Mouse (Mus musculus) embryonic facial prominence, embryonic 14.5 days (tissue): Measurements from ENCODE around the gene Sema3d. TPM values are rescaled to one million over a fixed set of nuclear protein-coding genes. Genes with fewer than 3 reads are reported as not detected.
A peak's percentile ranks its signal among the peaks of the same experiment; 100 is the strongest.

Experiments
- ATAC-seq: fragments of 200-750 bp; cut with Nextera tagmentation; 2 replicates; pipeline ENCODE4 v1.8.0; 2017; ENCODE audit warnings: low read depth, moderate number of reproducible peaks, moderate TSS enrichment
- DNase-seq: peaks from one replicate; pipeline ENCODE4 v3.0.0-alpha.2; 2015; ENCODE audit warnings: low spot score
- H3K27ac ChIP-seq: fragments of 300-500 bp; sonication (generic); replicated peaks from 2 replicates; pipeline ENCODE4 v1.5.1; 2014; ENCODE audit warnings: low read depth, mild to moderate bottlenecking, low read length, moderate library complexity
- H3K27me3 ChIP-seq: fragments of 300-500 bp; sonication (generic); replicated peaks from 2 replicates; pipeline ENCODE4 v1.6.1; 2014; ENCODE audit warnings: low read length; ENCODE audit not compliant: control insufficient read depth, insufficient read depth
- H3K36me3 ChIP-seq: fragments of 300-500 bp; sonication (generic); 2 replicates; pipeline ENCODE4 v1.6.1; 2014; ENCODE audit warnings: low read length, mixed read lengths; ENCODE audit not compliant: control insufficient read depth, insufficient read depth
- H3K4me1 ChIP-seq: fragments of 300-500 bp; sonication (generic); 2 replicates; pipeline ENCODE4 v1.6.1; 2014; ENCODE audit warnings: antibody characterized with exemption, low read length; ENCODE audit not compliant: control insufficient read depth, insufficient read depth
- H3K4me2 ChIP-seq: fragments of 300-500 bp; sonication (generic); 2 replicates; pipeline ENCODE4 v1.6.1; 2014; ENCODE audit warnings: low read depth, mild to moderate bottlenecking, low read length, moderate library complexity, mixed read lengths
- H3K4me3 ChIP-seq: fragments of 300-500 bp; sonication (generic); 2 replicates; pipeline ENCODE4 v1.5.1; 2014; ENCODE audit warnings: low read depth, mild to moderate bottlenecking, low read length
- H3K9ac ChIP-seq: fragments of 300-500 bp; sonication (generic); 2 replicates; pipeline ENCODE4 v1.6.1; 2014; ENCODE audit warnings: low read depth, mild to moderate bottlenecking, low read length, moderate library complexity, mixed read lengths
- H3K9me3 ChIP-seq: fragments of 300-500 bp; sonication (generic); 2 replicates; pipeline ENCODE4 v1.6.1; 2016; ENCODE audit warnings: low read length; ENCODE audit not compliant: control insufficient read depth
- WGBS: fragments of 180-500 bp; shearing (Covaris S2); extraction: QIAGEN DNeasy Blood & Tissue Kit; methylation state at CpG from one replicate; pipeline ENCODE4 v1.1.7; 2014; 5-methylcytosine and 5-hydroxymethylcytosine counted together
- polyA plus RNA-seq: library from polyadenylated mRNA; unstranded; fragments of >200 nt; fragmentation: Nextera tagmentation; extraction: Ambion mirVana; gene quantifications from 2 replicates; pipeline ENCODE4 v1.2.1, GENCODE M21; 2014

Gene Sema3d
- polyA plus RNA-seq, 1 experiment from 2014 or later: 27.7 TPM

DNA sequence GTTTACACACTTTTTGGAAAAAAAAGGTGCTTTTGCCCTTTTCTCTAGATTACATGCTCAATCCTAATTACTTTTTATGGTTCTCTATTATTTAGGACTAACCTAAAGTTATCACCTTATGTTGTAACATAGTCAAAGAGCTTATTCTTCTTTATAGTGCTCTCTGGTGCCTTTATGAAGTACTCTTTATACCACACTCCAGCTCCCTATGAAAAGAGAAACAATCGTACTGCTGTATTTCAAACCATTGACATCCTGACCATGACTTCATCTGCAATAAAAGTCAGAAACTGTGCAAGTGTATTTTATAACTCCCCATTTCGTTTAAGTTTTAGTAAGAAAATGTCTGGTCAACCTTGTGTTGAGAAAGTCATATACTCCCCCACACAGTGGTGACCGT, 29.4 kb downstream of the Sema3d start:
- H3K4me2 ChIP-seq: no peak overlapping the region
- 76% methylated on average over 3 of the region's 3 CpGs for WGBS
- no peaks in the 10 kb centered on the region for H3K27me3 ChIP-seq
- no peak for ATAC-seq
- H3K9ac ChIP-seq: no peak overlapping the region
- no peak overlapping the region for H3K27ac ChIP-seq
- no peaks in the 10 kb centered on the region for H3K9me3 ChIP-seq
- no peaks in the 10 kb centered on the region for H3K36me3 ChIP-seq
- H3K4me3 ChIP-seq: no peak overlapping the region
- H3K4me1 ChIP-seq: no peaks in the 10 kb centered on the region
- DNase-seq: no peak

DNA sequence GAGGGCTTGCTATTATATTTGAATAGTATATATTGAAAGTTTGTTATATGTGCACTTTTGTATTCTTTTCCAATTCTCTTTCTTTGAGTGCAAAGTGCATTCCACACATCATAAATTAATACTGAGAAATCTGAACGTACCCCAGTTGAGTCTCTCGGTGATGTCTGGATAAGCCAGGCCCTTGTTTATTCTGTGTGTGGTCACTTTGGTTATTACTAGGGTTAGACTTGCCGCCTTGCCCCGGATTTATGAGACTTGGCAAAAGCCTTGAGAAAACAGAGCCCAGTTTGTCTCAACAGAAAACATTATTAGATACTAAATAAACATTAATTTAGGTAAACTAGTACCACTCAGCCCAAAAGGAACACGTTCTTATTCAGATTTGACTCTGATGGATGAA, 40.1 kb downstream of the Sema3d start:
- Histone ChIP-seq H3K4me1 (no peaks in the 10 kb centered on the region), H3K27me3 (no peaks in the 10 kb centered on the region), H3K9me3 (no peaks in the 10 kb centered on the region), H3K4me3 (no peak overlapping the region), H3K36me3 (no peaks in the 10 kb centered on the region), H3K9ac (no peak overlapping the region), H3K27ac (no peak overlapping the region), H3K4me2 (no peak overlapping the region)
- ATAC-seq (no peak), DNase-seq (no peak)
- 62% methylated on average over 5 of the region's 5 CpGs for WGBS

DNA sequence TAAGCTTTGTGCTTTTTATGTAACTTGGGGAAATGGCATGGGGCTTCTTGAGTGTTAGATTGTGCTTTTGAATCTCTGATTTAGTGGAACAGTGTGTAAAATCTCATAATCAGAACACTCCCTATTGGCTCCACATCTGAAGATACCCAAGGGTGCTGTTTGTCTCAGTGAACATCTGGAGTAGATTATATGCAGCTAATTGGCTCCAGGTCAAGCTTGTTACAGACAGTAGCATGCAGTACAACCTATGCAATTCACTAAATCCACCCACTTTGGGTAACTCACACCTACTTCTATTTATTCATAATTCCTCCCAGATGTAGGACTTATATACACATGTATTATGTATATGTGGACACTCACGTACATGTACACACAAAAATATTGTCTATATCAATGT, 58.6 kb downstream of the Sema3d start:
- WGBS: 28% methylated on average over 1 of the region's 1 CpGs
- DNase-seq: peak; percentile 53

DNA sequence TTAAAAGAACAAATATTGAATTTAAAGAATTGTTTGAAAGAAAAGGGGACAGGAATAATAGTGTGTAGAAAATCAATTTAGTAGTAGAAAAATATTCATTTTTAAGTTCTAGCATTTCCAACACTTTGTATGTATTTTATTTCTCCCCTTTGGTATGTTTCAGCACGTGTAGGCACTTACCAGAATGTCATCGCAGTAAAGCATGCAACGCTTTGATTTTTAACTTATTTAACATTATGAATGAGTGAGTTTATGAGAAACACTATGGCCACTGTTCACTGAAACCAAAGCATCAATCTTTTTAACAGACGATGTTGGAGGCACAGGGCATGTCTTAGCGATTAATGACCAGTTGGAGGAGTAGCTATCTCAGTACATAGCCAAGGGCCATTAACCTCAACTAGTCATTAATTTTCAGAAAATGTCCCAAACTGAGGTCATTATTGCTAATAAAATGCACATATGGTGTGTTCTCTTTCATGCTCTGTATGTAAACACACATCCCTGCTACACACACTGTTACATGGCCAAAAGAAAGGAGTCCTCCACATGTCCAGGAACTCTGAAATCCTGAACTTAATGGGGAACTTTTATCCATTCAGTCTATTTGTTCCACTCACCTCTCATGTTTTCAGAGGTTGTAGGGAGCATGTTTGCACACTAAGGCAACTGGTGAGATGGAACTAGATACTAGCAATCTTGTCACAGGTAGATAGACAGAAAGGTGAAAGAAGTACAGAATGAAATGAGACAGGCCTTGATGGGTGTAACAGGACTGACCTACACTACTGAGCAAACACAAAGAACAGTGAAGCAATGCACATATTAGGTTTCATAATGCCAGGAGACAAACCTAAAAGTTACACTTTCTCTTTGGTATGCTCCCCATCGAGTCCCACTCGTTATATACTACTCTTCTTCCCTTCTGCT, 59.3 kb downstream of the Sema3d start:
- DNase-seq: no peak
- WGBS: 62% methylated on average over 7 of the region's 7 CpGs
- Histone ChIP-seq H3K9me3 (peaks cover 10% of the 10 kb centered on the region; the same call in 1 of the 2 replicates), H3K36me3 (no peaks in the 10 kb centered on the region), H3K9ac (no peak overlapping the region), H3K4me1 (peaks cover 3% of the 10 kb centered on the region; the same call in 1 of the 2 replicates), H3K27ac (no peak overlapping the region), H3K4me3 (no peak overlapping the region), H3K27me3 (no peaks in the 10 kb centered on the region), H3K4me2 (no peak overlapping the region)
- no peak for ATAC-seq

More for the DNA sequence above, 58.6 kb downstream of the Sema3d start:
- no peak overlapping the region for H3K4me3 ChIP-seq
- H3K4me1 ChIP-seq: peaks cover 3% of the 10 kb centered on the region; the same call in 1 of the 2 replicates
- H3K36me3 ChIP-seq: no peaks in the 10 kb centered on the region
- peaks cover 14% of the 10 kb centered on the region; the same call in 1 of the 2 replicates for H3K9me3 ChIP-seq
- no peak overlapping the region for H3K9ac ChIP-seq
- no peak overlapping the region for H3K27ac ChIP-seq
- ATAC-seq: peak; percentile 74; the same call in 1 of the 2 replicates
- no peaks in the 10 kb centered on the region for H3K27me3 ChIP-seq
- no peak overlapping the region for H3K4me2 ChIP-seq

DNA sequence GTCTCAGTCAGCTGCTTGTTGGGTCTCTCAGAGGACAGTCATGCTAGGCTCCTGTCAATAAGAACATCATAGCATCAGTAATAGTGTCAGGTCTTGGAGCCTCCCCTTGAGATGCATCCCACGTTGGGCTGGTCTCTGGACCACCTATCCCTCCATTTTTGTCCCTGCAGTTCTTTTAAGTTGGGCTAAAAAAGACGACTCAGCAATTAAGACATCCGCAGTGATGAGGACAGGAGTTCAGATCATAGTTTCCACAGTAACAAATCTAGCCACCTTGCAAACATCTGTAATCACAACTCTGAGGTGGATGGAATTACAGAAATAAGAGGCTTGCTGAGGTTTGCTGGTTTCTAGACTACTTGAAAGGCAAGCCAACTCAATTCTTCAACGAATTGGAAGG, 67.9 kb downstream of the Sema3d start:
- Histone ChIP-seq H3K4me3 (no peak overlapping the region), H3K27ac (no peak overlapping the region), H3K9ac (no peak overlapping the region), H3K27me3 (no peaks in the 10 kb centered on the region), H3K9me3 (no peaks in the 10 kb centered on the region), H3K36me3 (no peaks in the 10 kb centered on the region), H3K4me1 (no peaks in the 10 kb centered on the region), H3K4me2 (no peak overlapping the region)
- ATAC-seq (no peak), DNase-seq (no peak)
- WGBS: 90% methylated on average over 4 of the region's 4 CpGs

DNA sequence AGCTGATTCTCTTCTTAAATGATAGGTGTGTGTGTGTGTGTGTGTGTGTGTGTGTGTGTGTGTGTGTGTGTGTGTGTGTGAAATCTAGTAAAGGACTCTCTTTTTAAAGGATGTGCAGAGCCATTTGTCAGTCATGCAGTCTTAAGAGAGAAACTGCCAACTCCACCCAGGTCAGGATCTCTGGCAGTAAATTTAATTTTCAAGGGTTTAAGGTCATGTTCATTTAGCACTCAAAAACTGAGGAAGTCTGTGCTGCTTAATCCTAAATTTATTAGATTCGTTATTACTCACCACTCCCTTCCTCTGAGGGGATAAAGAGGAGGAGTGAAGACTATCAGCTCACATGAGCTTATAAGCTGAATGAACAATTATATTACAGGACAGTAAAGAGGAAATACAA, 71.8 kb downstream of the Sema3d start:
- H3K4me1 ChIP-seq: no peaks in the 10 kb centered on the region
- no peak for ATAC-seq

DNA sequence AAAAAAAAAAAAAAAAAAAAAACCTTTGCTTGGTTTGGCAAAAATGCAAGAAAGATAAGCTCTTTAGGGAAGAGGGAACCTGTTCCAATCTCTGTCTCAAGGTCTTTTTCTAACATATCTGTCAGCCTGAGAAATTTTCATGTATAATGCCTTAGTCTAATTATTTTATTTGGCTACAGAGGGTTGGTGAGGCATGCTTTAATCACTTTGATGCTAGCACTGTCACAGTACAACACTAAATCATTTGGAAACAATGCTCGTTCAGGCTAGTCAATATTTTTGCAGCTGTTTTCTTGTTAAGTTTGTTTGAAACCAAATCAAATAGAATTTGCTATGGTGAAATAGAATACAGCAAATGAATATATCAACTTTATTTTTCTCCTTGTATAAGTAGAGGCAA, 74.3 kb downstream of the Sema3d start:
- ATAC-seq (no peak), DNase-seq (peak; percentile 49)
- Histone ChIP-seq H3K27me3 (no peaks in the 10 kb centered on the region), H3K9me3 (no peaks in the 10 kb centered on the region), H3K9ac (no peak overlapping the region), H3K4me2 (no peak overlapping the region), H3K4me1 (no peaks in the 10 kb centered on the region), H3K36me3 (no peaks in the 10 kb centered on the region), H3K4me3 (no peak overlapping the region), H3K27ac (no peak overlapping the region)
- WGBS: 41% methylated on average over 1 of the region's 1 CpGs

More for the DNA sequence above, 71.8 kb downstream of the Sema3d start:
- Histone ChIP-seq H3K9me3 (no peaks in the 10 kb centered on the region), H3K9ac (no peak overlapping the region), H3K27ac (no peak overlapping the region), H3K36me3 (no peaks in the 10 kb centered on the region), H3K4me2 (no peak overlapping the region), H3K4me3 (no peak overlapping the region), H3K27me3 (no peaks in the 10 kb centered on the region)
- no peak for DNase-seq
- 47% methylated on average over 1 of the region's 1 CpGs for WGBS

DNA sequence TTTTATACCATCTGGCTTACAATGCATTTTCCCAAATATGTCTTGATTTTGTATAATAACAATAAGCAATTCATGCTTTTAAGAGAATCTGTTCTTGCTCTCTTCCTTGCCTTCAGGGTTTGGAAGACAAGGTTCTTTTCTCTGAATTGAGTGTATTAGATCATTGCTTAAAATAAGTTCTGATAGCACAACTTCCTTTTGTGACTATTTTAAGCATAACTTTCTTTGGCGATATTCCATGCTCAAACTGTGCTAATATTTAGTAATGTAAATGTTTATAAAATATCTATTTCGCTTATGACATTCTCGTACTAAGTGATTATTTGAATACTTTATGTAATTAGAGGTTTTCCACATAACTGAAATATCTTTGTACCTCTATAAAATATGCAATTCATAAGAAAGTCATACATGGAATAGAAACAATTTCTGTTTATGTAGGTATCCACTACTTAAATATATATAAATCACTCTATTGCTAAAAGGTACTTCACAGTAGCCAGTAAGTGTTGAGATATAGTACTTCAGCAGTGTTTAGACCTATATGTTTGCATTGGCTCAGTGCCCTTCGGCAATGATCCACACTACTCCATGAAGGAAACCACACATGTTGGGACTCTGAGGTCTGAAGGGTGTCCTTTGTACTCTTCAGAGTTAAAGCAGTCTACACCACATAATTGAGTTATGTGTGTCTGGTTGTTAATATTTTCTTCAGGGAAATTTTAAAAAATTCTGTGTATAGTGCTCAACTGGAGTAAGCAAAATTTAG, 84.6 kb downstream of the Sema3d start:
- H3K9me3 ChIP-seq: no peaks in the 10 kb centered on the region
- no peak overlapping the region for H3K4me2 ChIP-seq
- peak; percentile 63; the same call in 1 of the 2 replicates for ATAC-seq
- H3K27me3 ChIP-seq: no peaks in the 10 kb centered on the region
- no peak overlapping the region for H3K27ac ChIP-seq
- H3K4me3 ChIP-seq: no peak overlapping the region
- no peak overlapping the region for H3K9ac ChIP-seq
- no peaks in the 10 kb centered on the region for H3K4me1 ChIP-seq
- 66% methylated on average over 4 of the region's 4 CpGs for WGBS
- DNase-seq: peak; percentile 66
- H3K36me3 ChIP-seq: no peaks in the 10 kb centered on the region
